Mouse (Mus musculus): ENCODE data around the gene Qpct.
"Not testable (repeated sequence)": the region's sequence is repeated elsewhere in the genome, so short reads cannot be mapped to it uniquely, and the experiment has no call there.

Gene Qpct

GRCm38 (mm10) chr17:79071951-79072350 lies 20.2 kb downstream of the Qpct start:
- no peak for DNase-seq (ENCODE audit: low read depth, low spot score)

GRCm38 (mm10) chr17:79076974-79077847 lies 25.5 kb downstream of the Qpct start:
- DNase-seq (ENCODE audit: low read depth, low spot score): no peak

DNA sequence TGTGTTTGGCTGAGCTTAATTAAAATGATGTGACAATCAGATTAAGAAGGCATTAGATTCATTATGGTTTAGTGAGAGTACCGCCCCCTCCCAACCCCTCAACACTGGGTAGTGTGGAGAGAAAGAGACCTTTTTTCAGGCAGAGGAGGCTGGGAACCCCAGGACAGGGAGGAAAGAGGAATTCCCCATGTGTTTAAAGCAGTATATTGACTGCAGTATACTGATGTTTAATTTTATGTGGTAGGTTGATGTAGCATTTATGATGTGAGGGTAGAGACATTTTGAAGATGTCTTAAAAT lies 26.1 kb downstream of the Qpct start:
- DNase-seq (ENCODE audit: low read depth, low spot score): no peak

DNA sequence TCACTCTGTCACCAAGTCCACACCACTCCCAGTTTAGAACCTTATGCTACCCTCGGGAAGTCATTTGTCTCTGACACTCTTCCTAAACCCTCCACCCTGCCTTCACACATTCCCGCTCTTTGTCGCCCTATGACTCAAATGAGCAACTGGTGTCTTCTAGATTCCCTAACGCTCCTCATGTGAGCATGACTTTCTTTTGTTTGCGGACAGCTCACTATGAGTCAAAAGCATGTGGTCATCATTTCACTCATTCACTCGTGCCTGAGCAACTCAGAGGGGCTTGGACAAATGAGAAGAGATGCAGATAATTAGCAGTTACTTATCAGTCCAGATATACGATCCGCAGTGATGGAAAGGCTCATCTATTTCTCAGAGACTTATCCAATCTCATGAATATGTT lies 26.5 kb downstream of the Qpct start:
- no peak for DNase-seq (ENCODE audit: low read depth, low spot score)

- DNase-seq (ENCODE audit: low read depth, low spot score): no peak
Observed at GRCm38 (mm10) chr17:79091710-79092109, 40.0 kb downstream of the Qpct start.

- DNase-seq (ENCODE audit: low read depth, low spot score): peak; percentile 79
Observed at GRCm38 (mm10) chr17:79093286-79093975, 41.7 kb downstream of the Qpct start.

DNA sequence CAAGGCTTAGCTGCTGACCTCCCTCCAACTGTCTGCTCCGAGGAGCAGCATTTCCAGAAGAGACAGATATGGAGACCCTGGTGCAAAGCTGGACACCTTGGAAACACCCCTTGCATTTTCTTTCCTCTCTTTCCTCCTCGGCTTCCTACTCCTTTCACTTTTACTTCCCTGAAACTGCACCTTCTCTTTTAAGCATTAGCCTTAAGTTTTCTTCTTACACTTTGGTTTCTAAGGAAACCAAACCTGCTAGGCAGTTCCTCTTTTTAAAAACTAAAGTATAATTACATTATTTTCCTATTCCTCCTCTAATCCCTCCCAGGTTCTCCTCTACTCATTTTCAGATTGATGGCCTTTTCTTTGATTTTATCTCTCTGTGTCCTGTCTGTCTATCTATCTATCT lies 43.9 kb downstream of the Qpct start:
- DNase-seq (ENCODE audit: low read depth, low spot score): no peak

DNA sequence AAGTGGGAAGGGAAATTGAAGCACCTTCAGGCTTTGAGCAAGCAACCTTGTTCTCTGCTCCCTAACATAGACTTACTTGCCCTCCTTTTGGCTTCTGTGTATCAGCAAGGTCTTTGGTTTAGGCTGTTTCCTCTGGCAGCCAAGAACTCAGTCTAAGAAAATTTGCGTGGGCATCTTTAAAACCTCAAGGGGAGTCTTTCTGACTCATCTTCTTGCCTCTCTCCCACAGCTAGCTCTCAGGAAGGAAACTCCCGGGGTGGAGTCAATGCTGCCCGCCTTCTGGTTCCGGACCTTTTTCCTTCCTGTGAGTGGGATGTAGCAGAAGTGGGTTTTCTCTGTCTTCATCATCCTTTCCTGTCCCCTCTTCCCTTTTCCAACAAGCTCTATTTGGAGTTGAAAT lies 48.2 kb downstream of the Qpct start:
- DNase-seq (ENCODE audit: low read depth, low spot score): peak; percentile 75

DNA sequence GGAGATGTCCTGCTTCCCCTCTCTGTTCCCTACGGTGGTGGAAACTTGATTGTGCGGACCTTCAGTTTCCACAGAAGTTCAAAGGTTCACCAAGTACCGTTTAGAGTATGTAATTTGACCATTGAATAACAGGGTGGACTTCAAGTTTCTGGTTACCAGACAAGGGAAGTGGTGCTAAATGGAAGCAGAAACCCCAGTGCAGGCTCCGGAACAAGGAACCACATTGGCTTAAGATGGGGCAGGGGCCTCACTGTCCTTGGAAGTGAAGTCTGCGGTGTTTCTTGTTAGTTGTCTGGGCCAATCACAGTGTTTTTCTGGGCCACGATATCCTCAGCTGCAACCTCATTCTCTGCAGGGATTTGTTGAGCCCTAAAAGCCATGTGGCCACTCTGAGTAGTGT lies 56.5 kb downstream of the Qpct start:
- DNase-seq (ENCODE audit: low read depth, low spot score): no peak

DNA sequence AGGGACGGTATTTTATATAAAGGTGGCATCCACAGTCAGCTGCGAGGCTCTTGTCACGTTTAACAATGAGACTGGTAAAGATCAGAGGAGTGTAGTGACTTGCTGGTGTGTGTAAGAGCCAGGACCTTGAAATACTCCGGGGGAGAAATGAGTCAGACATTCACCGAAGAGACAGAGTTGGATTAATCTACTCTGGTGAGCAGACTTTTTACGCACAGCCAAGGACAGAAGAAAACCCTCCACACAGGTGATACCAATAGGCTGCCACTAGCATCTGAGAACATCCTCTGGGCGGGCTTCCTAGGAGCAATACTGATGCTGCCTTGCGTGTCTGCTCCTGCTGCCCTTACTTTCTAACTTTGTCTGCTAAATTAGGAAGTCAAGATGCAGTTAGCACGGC lies 57.9 kb downstream of the Qpct start:
- no peak for DNase-seq (ENCODE audit: low read depth, low spot score)

GRCm38 (mm10) chr17:79110936-79111348 lies 59.2 kb downstream of the Qpct start:
- DNase-seq (ENCODE audit: low read depth, low spot score): peak; percentile 25

DNA sequence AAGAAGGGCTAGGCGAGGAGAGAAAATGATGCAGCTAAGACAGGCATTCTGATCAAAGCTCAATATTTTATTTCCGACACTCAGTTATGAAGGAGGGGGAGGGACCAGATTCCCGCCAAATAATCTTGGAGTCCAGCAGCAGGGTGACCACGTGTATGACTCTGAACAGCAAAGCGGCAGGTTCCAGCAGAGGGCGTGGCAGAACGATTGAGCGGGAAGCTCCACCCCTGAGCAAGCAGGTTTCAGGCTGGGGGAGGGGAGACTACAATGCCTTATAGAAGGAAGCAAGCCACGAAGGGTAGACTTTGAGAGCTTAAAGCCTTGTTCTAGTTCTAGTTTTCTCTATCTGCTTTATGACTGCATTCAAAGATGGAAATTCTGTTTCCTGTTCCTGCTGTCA lies 63.5 kb downstream of the Qpct start:
- DNase-seq (ENCODE audit: low read depth, low spot score): not testable (repeated sequence)

DNA sequence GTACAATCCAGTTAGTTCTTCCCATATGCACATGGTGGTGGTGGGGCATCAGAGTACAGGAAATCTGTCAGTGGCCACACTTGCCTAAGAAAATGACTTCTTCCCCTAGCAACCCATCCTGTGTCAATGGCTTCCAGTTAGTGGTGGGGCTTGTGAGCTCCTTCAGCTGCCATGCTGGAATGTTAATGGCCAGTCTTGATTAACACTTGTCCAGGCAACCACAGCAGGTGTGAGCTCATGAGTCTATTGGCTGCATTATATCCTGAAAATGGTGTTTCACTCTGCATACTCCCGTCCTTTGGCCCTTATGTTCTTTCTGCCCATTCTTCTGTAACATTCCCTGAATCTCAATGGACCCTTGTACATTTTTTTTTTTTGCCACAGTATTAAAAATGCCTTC lies 67.4 kb downstream of the Qpct start:
- no peak for DNase-seq (ENCODE audit: low read depth, low spot score)

DNA sequence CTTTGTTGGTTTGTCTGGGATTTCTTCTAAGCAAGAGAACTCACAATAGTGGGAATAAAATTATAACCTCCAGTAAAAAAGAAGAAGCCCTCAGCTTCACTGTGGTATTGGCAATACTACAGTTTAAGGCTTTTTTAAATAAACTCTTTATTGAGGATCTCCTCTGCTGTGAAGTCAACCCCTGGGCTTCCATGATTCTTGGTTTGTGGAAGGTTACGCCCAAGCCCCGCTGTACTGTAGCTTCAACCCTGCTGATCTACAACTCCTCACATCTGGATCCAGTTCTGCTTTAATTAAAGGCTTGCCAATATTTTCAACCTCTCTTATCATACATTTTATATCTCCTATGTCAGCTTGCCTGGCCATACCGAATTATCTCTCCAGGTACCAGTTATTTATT lies 68.6 kb downstream of the Qpct start:
- DNase-seq (ENCODE audit: low read depth, low spot score): no peak

DNA sequence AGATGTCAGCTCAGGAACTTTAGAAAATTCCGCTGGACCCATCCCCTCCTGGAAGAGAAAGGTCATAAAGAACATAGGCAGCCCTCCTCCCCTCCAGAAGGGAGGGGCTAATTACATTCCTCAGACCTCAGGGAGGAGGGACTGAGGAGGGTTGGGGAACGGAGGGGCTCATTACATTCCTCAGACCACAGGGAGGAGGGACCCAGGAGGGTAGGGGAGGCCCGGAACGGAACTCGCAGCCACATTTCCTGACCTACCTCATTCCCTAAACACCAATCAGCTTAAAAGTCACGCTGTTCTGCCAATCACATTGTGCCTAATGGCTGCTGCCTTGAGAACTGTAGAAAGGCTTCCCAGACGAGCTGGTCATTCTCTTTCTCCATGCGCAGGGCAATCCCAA lies 82.0 kb downstream of the Qpct start:
- DNase-seq (ENCODE audit: low read depth, low spot score): no peak

GRCm38 (mm10) chr17:79135826-79136225 lies 84.1 kb downstream of the Qpct start:
- DNase-seq (ENCODE audit: low read depth, low spot score): no peak

DNA sequence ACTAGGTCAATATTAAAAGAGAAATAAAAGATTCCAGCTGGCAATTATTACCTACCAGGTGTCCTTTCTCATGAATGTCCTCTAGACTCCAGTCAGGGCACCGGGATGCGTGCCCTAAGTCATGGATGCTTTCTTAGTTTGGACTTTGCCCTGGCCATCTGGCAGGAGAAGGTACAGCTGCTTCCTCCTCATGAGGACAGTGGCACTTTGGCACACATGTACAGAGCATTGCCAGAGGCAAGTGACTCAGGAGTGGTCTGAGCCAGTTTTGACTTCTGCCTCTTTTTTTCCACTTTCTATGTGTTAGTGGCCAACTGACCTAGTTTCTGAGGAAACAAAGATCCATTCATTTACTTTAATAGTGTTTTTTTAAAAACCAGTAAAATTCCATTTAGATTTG lies 84.7 kb downstream of the Qpct start:
- DNase-seq (ENCODE audit: low read depth, low spot score): no peak
